Mouse (Mus musculus) granulocyte monocyte progenitor cell, adult 5-6 weeks (primary cell): ENCODE measurements at regions not wholly inside any gene's neighbourhood (a gene's known extent, or its start where the extent isn't known, plus 50 kb on each side); places are given as distances from the start of the nearest gene placed in this dataset.

Experiments used
- ATAC-seq: replicated peaks from 2 replicates; pipeline ENCODE4 v1.8.0; 2016; ENCODE audit warnings: mild to moderate bottlenecking, moderate TSS enrichment, inconsistent platforms; ENCODE audit not compliant: poor library complexity, severe bottlenecking

DNA sequence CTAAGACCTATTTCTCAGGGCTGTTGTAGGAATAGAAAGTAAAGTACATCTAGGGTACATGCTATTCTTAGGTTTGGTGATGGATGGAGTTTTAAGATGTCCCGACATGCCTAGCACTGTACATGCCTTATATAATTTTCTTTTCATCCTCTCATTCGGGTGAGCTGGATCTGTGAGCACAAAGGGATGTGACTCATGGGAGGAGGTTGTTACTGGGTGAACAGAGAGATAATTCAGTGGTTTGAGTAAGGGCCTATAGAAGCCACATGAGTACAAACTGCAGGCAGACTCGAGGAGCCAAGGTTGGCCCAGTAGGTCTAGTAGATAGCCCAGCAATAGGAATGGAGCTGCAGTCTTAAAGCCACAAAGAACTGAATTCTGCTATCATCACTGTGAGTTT, 76.5 kb upstream of the Tnfaip3 start:
- ATAC-seq: no peak

- no peak for ATAC-seq
Measured at GRCm38 (mm10) chr10:19091110-19091509, 75.7 kb upstream of the Tnfaip3 start.

- ATAC-seq: no peak
Measured at GRCm38 (mm10) chr10:19086995-19087394, 71.5 kb upstream of the Tnfaip3 start.

- no peak for ATAC-seq
Measured at GRCm38 (mm10) chr10:19082136-19082535, 66.7 kb upstream of the Tnfaip3 start.

DNA sequence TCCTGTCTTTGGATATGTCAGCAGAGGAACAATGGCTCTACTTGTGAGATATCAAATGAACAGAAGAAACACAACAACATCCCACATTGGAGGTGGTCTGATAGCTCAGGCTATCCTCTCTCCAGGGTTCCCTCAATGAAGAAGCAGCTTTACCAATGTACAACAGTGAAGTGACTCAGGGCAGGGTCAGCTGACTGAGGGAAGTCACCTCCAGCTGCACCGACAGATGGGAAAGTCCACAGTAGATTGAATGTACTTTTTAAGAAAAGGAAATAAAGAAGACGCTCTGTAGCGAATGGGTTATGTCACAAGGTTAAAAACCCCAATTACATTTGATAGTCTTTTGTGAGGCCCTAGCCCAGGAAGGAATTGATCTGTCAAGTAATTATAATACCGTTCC, 62.6 kb upstream of the Tnfaip3 start:
- ATAC-seq: no peak

DNA sequence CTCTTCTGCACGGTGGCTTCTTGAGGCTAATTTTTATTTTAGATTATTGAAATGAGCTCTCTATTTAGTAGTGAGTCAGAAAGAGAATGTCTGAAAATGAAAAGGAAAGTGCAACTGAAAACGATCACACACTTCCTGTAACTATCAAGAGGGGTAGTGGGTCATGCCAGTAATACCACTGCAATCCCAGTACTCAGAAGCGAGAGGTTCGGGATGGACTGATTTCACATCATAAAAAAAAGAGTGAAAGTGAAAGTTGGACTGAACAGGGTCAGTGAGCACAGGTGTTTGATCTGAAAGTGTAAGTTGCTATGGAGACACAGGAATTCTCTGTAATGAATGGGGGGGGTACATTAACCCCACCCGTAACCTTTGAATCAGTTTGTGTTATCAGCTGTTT, 52.9 kb upstream of the Tnfaip3 start:
- ATAC-seq: peak; percentile 70

GRCm38 (mm10) chr10:19067623-19068022, 52.2 kb upstream of the Tnfaip3 start:
- no peak for ATAC-seq

- no peak for ATAC-seq
Measured at GRCm38 (mm10) chr10:19066821-19067350, 51.4 kb upstream of the Tnfaip3 start.
